Mouse (Mus musculus) stomach, embryonic 16.5 days (tissue): ENCODE data around the gene Espnl. TPM values are rescaled to one million over a fixed set of nuclear protein-coding genes. Genes with fewer than 3 reads are reported as not detected.
A peak's percentile ranks its signal among the peaks of the same experiment; 100 is the strongest.

Experiments used
- ATAC-seq: fragments of 200-750 bp; cut with Nextera tagmentation; 2 replicates; pipeline ENCODE4 v1.8.0; 2017; ENCODE audit warnings: moderate number of reproducible peaks, moderate TSS enrichment; ENCODE audit not compliant: insufficient read depth, low FRiP score
- H3K27ac ChIP-seq: fragments of 300-500 bp; sonication (generic); 2 replicates; pipeline ENCODE4 v1.5.1; 2014; ENCODE audit warnings: low read length
- H3K27me3 ChIP-seq: fragments of 300-500 bp; sonication (generic); 2 replicates; pipeline ENCODE4 v1.6.1; 2014; ENCODE audit warnings: low read length, control low read depth, mixed read lengths; ENCODE audit not compliant: control insufficient read depth, insufficient read depth
- H3K36me3 ChIP-seq: fragments of 300-500 bp; sonication (generic); 2 replicates; pipeline ENCODE4 v1.6.1; 2014; ENCODE audit warnings: low read length; ENCODE audit not compliant: control insufficient read depth, insufficient read depth
- H3K4me1 ChIP-seq: fragments of 300-500 bp; sonication (generic); 2 replicates; pipeline ENCODE4 v1.6.1; 2014; ENCODE audit warnings: low read length, control low read depth, mixed read lengths; ENCODE audit not compliant: control insufficient read depth, insufficient read depth
- H3K4me2 ChIP-seq: fragments of 300-500 bp; sonication (generic); 2 replicates; pipeline ENCODE4 v1.6.1; 2014; ENCODE audit warnings: low read depth, low read length, mixed read lengths
- H3K4me3 ChIP-seq: fragments of 300-500 bp; sonication (generic); replicated peaks from 2 replicates; pipeline ENCODE4 v1.5.1; 2014; ENCODE audit warnings: mild to moderate bottlenecking, low read length
- H3K9ac ChIP-seq: fragments of 300-500 bp; sonication (generic); 2 replicates; pipeline ENCODE4 v1.6.1; 2014; ENCODE audit warnings: low read length
- H3K9me3 ChIP-seq: fragments of 300-500 bp; sonication (generic); replicated peaks from 2 replicates; pipeline ENCODE4 v1.6.1; 2016; ENCODE audit warnings: low read length, control low read depth; ENCODE audit not compliant: control insufficient read depth
- WGBS: fragments of 180-500 bp; shearing (Covaris S2); extraction: QIAGEN DNeasy Blood & Tissue Kit; methylation state at CpG from one replicate; pipeline ENCODE4 v1.1.7; 2014; 5-methylcytosine and 5-hydroxymethylcytosine counted together
- polyA plus RNA-seq: library from polyadenylated mRNA; unstranded; fragments of >200 nt; fragmentation: Nextera tagmentation; extraction: Ambion mirVana; gene quantifications from 2 replicates; pipeline ENCODE4 v1.2.1, GENCODE M21; 2015

Espnl gene
- polyA plus RNA-seq, 1 experiment from 2014 or later: 0.03 TPM

DNA sequence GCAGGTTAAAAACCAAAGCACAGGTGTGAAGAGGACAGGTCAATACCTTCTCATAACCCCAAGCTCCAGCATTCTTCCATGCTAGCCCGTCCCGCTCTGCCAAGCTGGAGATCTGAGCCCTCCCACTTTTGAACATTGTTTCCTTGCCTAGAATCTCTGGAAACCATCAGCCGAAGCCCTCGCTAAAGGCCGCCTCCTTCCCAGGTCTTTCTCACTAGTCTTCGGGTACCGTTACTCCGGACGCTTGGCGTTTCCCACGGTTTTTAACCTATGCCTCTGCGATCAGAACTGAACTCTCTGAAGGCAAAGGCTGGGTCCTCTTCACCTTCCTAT is 76.0 kb downstream of the Espnl start:
- Histone ChIP-seq H3K36me3 (no peaks in the 10 kb centered on the region), H3K4me3 (peak overlapping the region; percentile 69), H3K9me3 (no peaks in the 10 kb centered on the region), H3K27me3 (no peaks in the 10 kb centered on the region), H3K27ac (peak overlapping the region; percentile 68; the same call in 1 of the 2 replicates), H3K9ac (peak overlapping the region; percentile 88), H3K4me2 (peak overlapping the region; percentile 67), H3K4me1 (peaks cover 15% of the 10 kb centered on the region)
- no peak for ATAC-seq
- under 1% methylated on average over 12 of the region's 12 CpGs for WGBS

Other genes starting within 250 kb of the Espnl start
- 0.35 and 0.45 TPM in 2 replicates for gene Rbm44, start 177.0 kb upstream of the Espnl start, polyA plus RNA-seq
- gene Ramp1, start 142.3 kb upstream of the Espnl start, polyA plus RNA-seq: 6.6 and 8.6 TPM in 2 replicates
- gene Ube2f, start 71.8 kb upstream of the Espnl start, polyA plus RNA-seq: 66.6 and 69.3 TPM in 2 replicates
- 18.1 and 18.2 TPM in 2 replicates for gene Scly, start 23.7 kb upstream of the Espnl start, polyA plus RNA-seq
- 0.37 and 2.6 TPM in 2 replicates for gene Klhl30, start 28.9 kb downstream of the Espnl start, polyA plus RNA-seq
- 2.1 and 3.6 TPM in 2 replicates for gene Erfe, start 44.4 kb downstream of the Espnl start, polyA plus RNA-seq
- gene Ilkap, start 76.7 kb downstream of the Espnl start, polyA plus RNA-seq: 113 and 115 TPM in 2 replicates
- gene Hes6, start 92.0 kb downstream of the Espnl start, polyA plus RNA-seq: 58.6 and 67.2 TPM in 2 replicates
- gene Per2, start 137.2 kb downstream of the Espnl start, polyA plus RNA-seq: 7.7 and 8.9 TPM in 2 replicates
- gene Traf3ip1, start 172.6 kb downstream of the Espnl start, polyA plus RNA-seq: 7.3 and 7.9 TPM in 2 replicates
- 3.8 and 5.2 TPM in 2 replicates for gene Asb1, start 218.5 kb downstream of the Espnl start, polyA plus RNA-seq